Mouse (Mus musculus) G1E (cell line): Measurements from ENCODE around the gene Angptl3. TPM values are rescaled to one million over a fixed set of nuclear protein-coding genes. Genes with fewer than 3 reads are reported as not detected.

Source experiments
- ATAC-seq: 2 replicates; pipeline ENCODE4 v1.8.0; 2016; ENCODE audit warnings: mild to moderate bottlenecking; ENCODE audit not compliant: insufficient number of reproducible peaks, poor library complexity, low FRiP score, severe bottlenecking; ENCODE audit errors: extremely low read depth
- DNase-seq: peaks from one replicate; pipeline ENCODE4 v3.0.0; 2012; ENCODE audit warnings: low spot score
- H3K27me3 ChIP-seq: 2 replicates; pipeline ENCODE4 v1.6.1; 2012; ENCODE audit warnings: mild to moderate bottlenecking, low read length, inconsistent platforms; ENCODE audit not compliant: insufficient read depth
- H3K36me3 ChIP-seq: replicated peaks from 2 replicates; pipeline ENCODE3; 2012; ENCODE audit warnings: mild to moderate bottlenecking, inconsistent platforms
- H3K4me1 ChIP-seq: 2 replicates; pipeline ENCODE4 v1.6.1; 2012; ENCODE audit warnings: low read depth, low read length, inconsistent platforms, mixed read lengths; ENCODE audit not compliant: insufficient read depth
- H3K4me3 ChIP-seq: 2 replicates; pipeline ENCODE4 v1.5.1; 2012; ENCODE audit warnings: low read depth, mild to moderate bottlenecking, inconsistent platforms, low read length, moderate library complexity, mixed read lengths
- H3K9me3 ChIP-seq: replicated peaks from 2 replicates; pipeline ENCODE4 v1.6.1; 2012; ENCODE audit warnings: inconsistent platforms
- CTCF ChIP-seq: IDR thresholded peaks from 2 replicates; pipeline ENCODE4 v1.5.1; 2012; ENCODE audit warnings: low read depth, low read length, inconsistent platforms, mixed read lengths
- GATA1 ChIP-seq: IDR thresholded peaks from 2 replicates; pipeline ENCODE4 v1.6.1; 2012; ENCODE audit warnings: borderline replicate concordance, low read length, inconsistent platforms, mixed read lengths
- GATA2 ChIP-seq: IDR thresholded peaks from 2 replicates; pipeline ENCODE4 v1.6.1; 2012; ENCODE audit warnings: low read depth, low read length, inconsistent platforms, borderline replicate concordance
- POLR2AphosphoS5 ChIP-seq: IDR thresholded peaks from 2 replicates; pipeline ENCODE4 v1.6.1; 2012; ENCODE audit warnings: low read depth, low read length, inconsistent platforms; ENCODE audit not compliant: insufficient replicate concordance
- TAL1 ChIP-seq: conservative IDR thresholded peaks from 2 replicates; pipeline ENCODE4 v1.6.1; 2012; ENCODE audit warnings: low read depth, low read length, inconsistent platforms, mixed read lengths
- polyA plus RNA-seq: library from polyadenylated mRNA; stranded (reverse); fragments of >175 nt; gene quantifications from 2 replicates; pipeline ENCODE4 v1.2.3, GENCODE M21; 2012
- total RNA-seq, 2 experiments: library from RNA; stranded (forward) in 1 of 2; stranded (reverse) in 1 of 2; fragments of 200-1000 nt in 1 of 2; fragments of >200 nt in 1 of 2; fragmentation: Nextera tagmentation in 1 of 2; gene quantifications; 2 replicates each; pipeline ENCODE4 v1.2.3; 2014 to 2017

Angptl3 gene
- total and polyA plus RNA-seq, 3 experiments = 0.05 TPM; not detected in 2

GRCm38 (mm10) chr4:99078005-99078404 lies 47.3 kb downstream of the Angptl3 start:
- TF ChIP-seq GATA2 = no peak
- TF ChIP-seq GATA1 = no peak
- TF ChIP-seq POLR2AphosphoS5 = no peak
- TF ChIP-seq CTCF = no peak
- TF ChIP-seq TAL1 = no peak
- DNase-seq (no peak), ATAC-seq (no peak)
- no peaks in the 10 kb centered on the region for H3K36me3 ChIP-seq
- H3K9me3 ChIP-seq = peaks cover 19% of the 10 kb centered on the region
- no peaks in the 10 kb centered on the region for H3K27me3 ChIP-seq
- no peak overlapping the region for H3K4me3 ChIP-seq
- no peaks in the 10 kb centered on the region for H3K4me1 ChIP-seq

GRCm38 (mm10) chr4:99081169-99081568 lies 50.4 kb downstream of the Angptl3 start:
- Histone ChIP-seq H3K9me3 (peaks cover 8% of the 10 kb centered on the region), H3K4me1 (no peaks in the 10 kb centered on the region), H3K36me3 (no peaks in the 10 kb centered on the region), H3K4me3 (no peak overlapping the region), H3K27me3 (no peaks in the 10 kb centered on the region)
- ATAC-seq (no peak), DNase-seq (no peak)
- TF ChIP-seq TAL1 (no peak), GATA1 (no peak), GATA2 (no peak), CTCF (no peak), POLR2AphosphoS5 (no peak)

GRCm38 (mm10) chr4:99083862-99084261 lies 53.1 kb downstream of the Angptl3 start:
- ATAC-seq (no peak), DNase-seq (no peak)
- Histone ChIP-seq H3K36me3 (no peaks in the 10 kb centered on the region), H3K4me1 (no peaks in the 10 kb centered on the region), H3K27me3 (no peaks in the 10 kb centered on the region), H3K4me3 (no peak overlapping the region), H3K9me3 (peaks cover 12% of the 10 kb centered on the region)
- TF ChIP-seq POLR2AphosphoS5 (no peak), TAL1 (no peak), GATA2 (no peak), CTCF (no peak), GATA1 (no peak)

GRCm38 (mm10) chr4:99087760-99088485 lies 57.2 kb downstream of the Angptl3 start:
- DNase-seq (no peak), ATAC-seq (no peak)
- no peaks in the 10 kb centered on the region for H3K36me3 ChIP-seq
- H3K27me3 ChIP-seq = no peaks in the 10 kb centered on the region
- no peak overlapping the region for H3K4me3 ChIP-seq
- peaks cover 10% of the 10 kb centered on the region for H3K9me3 ChIP-seq
- H3K4me1 ChIP-seq = no peaks in the 10 kb centered on the region
- no peak for TF ChIP-seq POLR2AphosphoS5
- no peak for TF ChIP-seq GATA1
- no peak for TF ChIP-seq CTCF
- no peak for TF ChIP-seq TAL1
- TF ChIP-seq GATA2 = no peak

GRCm38 (mm10) chr4:99091151-99091701 lies 60.5 kb downstream of the Angptl3 start:
- no peaks in the 10 kb centered on the region for H3K27me3 ChIP-seq
- no peaks in the 10 kb centered on the region for H3K36me3 ChIP-seq
- peaks cover 18% of the 10 kb centered on the region for H3K9me3 ChIP-seq
- no peak overlapping the region for H3K4me3 ChIP-seq
- ATAC-seq (no peak), DNase-seq (no peak)
- H3K4me1 ChIP-seq = no peaks in the 10 kb centered on the region
- TF ChIP-seq GATA2 (no peak), GATA1 (no peak), POLR2AphosphoS5 (no peak), CTCF (no peak), TAL1 (no peak)

- no peaks in the 10 kb centered on the region for H3K4me1 ChIP-seq
- TF ChIP-seq TAL1 (no peak), GATA1 (no peak), CTCF (no peak), GATA2 (no peak), POLR2AphosphoS5 (no peak)
- peaks cover 17% of the 10 kb centered on the region for H3K9me3 ChIP-seq
- ATAC-seq = no peak
- H3K27me3 ChIP-seq = no peaks in the 10 kb centered on the region
- no peaks in the 10 kb centered on the region for H3K36me3 ChIP-seq
- DNase-seq = no peak
- no peak overlapping the region for H3K4me3 ChIP-seq
These were observed 61.0 kb downstream of the Angptl3 start for GRCm38 (mm10) chr4:99091777-99092176.

Other genes starting within 250 kb of the Angptl3 start
- gene Kank4, start 213.4 kb upstream of the Angptl3 start, total RNA-seq (2014; fragmentation: Nextera tagmentation) = not detected in 2 replicates
- 0.06 and 0.33 TPM in 2 replicates for gene Kank4, start 213.4 kb upstream of the Angptl3 start, total RNA-seq (2017)
- gene Kank4, start 213.4 kb upstream of the Angptl3 start, polyA plus RNA-seq = not detected in 2 replicates
- gene I0C0044D17Rik, start 207.1 kb upstream of the Angptl3 start, total RNA-seq (2014; fragmentation: Nextera tagmentation) = not detected in 2 replicates
- 0.06 TPM in 1 of 2 replicates, not detected in the other for gene I0C0044D17Rik, start 207.1 kb upstream of the Angptl3 start, total RNA-seq (2017)
- not detected in 2 replicates for gene I0C0044D17Rik, start 207.1 kb upstream of the Angptl3 start, polyA plus RNA-seq
- 185 and 231 TPM in 2 replicates for gene Usp1, start 107.1 kb upstream of the Angptl3 start, total RNA-seq (2014; fragmentation: Nextera tagmentation)
- gene Usp1, start 107.1 kb upstream of the Angptl3 start, total RNA-seq (2017) = 137 and 138 TPM in 2 replicates
- gene Usp1, start 107.1 kb upstream of the Angptl3 start, polyA plus RNA-seq = 562 and 786 TPM in 2 replicates
- not detected in 2 replicates for gene Dock7, start 90.0 kb downstream of the Angptl3 start, total RNA-seq (2014; fragmentation: Nextera tagmentation)
- 0.29 and 1.9 TPM in 2 replicates for gene Dock7, start 90.0 kb downstream of the Angptl3 start, total RNA-seq (2017)
- not detected in 2 replicates for gene Dock7, start 90.0 kb downstream of the Angptl3 start, polyA plus RNA-seq
- 0.24 TPM in 1 of 2 replicates, not detected in the other for gene Atg4c, start 163.0 kb downstream of the Angptl3 start, total RNA-seq (2014; fragmentation: Nextera tagmentation)
- gene Atg4c, start 163.0 kb downstream of the Angptl3 start, total RNA-seq (2017) = not detected in 2 replicates
- not detected in 2 replicates for gene Atg4c, start 163.0 kb downstream of the Angptl3 start, polyA plus RNA-seq